In the genomic region with DNA sequence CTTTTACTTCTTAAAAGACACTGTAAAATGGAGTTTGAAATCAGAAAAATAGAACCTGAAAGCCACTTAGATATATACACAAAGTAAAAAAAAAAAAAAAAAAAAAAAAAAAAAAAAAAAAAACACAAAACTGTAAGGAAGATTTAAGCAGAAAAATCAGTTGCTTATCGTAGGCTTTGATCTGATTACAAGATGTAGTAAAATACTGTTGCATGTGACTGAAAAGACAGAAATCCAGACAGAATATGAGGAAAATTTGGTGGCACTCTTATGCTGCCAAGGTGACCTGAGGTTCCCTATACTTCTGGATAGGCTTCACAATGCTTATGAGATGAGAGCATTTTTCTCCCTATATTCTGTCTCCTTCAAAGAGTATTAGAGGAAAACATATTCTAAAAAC, we compare ENCODE assay signal across 30 mouse cellular contexts.
"Had no signal": no experiment of that assay in that cellular context is flagged by ENCODE, and none has a peak within 500 bp of the region (broad histone marks: within the 10 kb centered on the region; RNA-seq: fewer than 3 reads in every experiment).

No protein-coding gene starts in this region.

- H3K4me2 ChIP-seq: limb, embryonic 12.5 days; limb, embryonic 13.5 days; limb, embryonic 15.5 days; liver, embryonic 11.5 days; liver, embryonic 12.5 days; liver, embryonic 13.5 days; liver, embryonic 15.5 days; lung, embryonic 14.5 days; lung, embryonic 15.5 days; midbrain, embryonic 12.5 days; midbrain, embryonic 13.5 days; midbrain, embryonic 15.5 days; neural tube, embryonic 12.5 days had no signal

- H3K36me3 ChIP-seq: limb, embryonic 10.5 days; limb, embryonic 12.5 days; limb, embryonic 13.5 days; limb, embryonic 15.5 days; liver, embryonic 12.5 days; liver, embryonic 13.5 days; liver, embryonic 15.5 days; lung, embryonic 15.5 days; midbrain, embryonic 10.5 days; midbrain, embryonic 12.5 days; midbrain, embryonic 13.5 days; midbrain, embryonic 15.5 days; neural tube, embryonic 12.5 days had no signal

- H3K4me3 ChIP-seq: limb, embryonic 10.5 days; limb, embryonic 12.5 days; limb, embryonic 13.5 days; limb, embryonic 15.5 days; liver, embryonic 12.5 days; liver, embryonic 13.5 days; liver, embryonic 15.5 days; lung, embryonic 15.5 days; megakaryocyte, embryonic 14.5 days; midbrain, embryonic 10.5 days; midbrain, embryonic 12.5 days; midbrain, embryonic 13.5 days; midbrain, embryonic 15.5 days; myocyte; neural tube, embryonic 12.5 days had no signal

- H3K4me1 ChIP-seq: limb, embryonic 10.5 days; limb, embryonic 12.5 days; limb, embryonic 13.5 days; limb, embryonic 15.5 days; liver, embryonic 12.5 days; liver, embryonic 13.5 days; liver, embryonic 15.5 days; lung, embryonic 15.5 days; megakaryocyte, embryonic 14.5 days; midbrain, embryonic 10.5 days; midbrain, embryonic 12.5 days; midbrain, embryonic 13.5 days; midbrain, embryonic 15.5 days; neural tube, embryonic 12.5 days had no signal

- H3K9me3 ChIP-seq: limb, embryonic 10.5 days; limb, embryonic 12.5 days; limb, embryonic 13.5 days; limb, embryonic 15.5 days; liver, embryonic 12.5 days; liver, embryonic 13.5 days; liver, embryonic 15.5 days; lung, embryonic 15.5 days; megakaryocyte, embryonic 14.5 days; midbrain, embryonic 10.5 days; midbrain, embryonic 12.5 days; midbrain, embryonic 13.5 days; midbrain, embryonic 15.5 days; neural tube, embryonic 12.5 days had no signal

- H3K9ac ChIP-seq: limb, embryonic 12.5 days; limb, embryonic 13.5 days; limb, embryonic 15.5 days; liver, embryonic 12.5 days; liver, embryonic 13.5 days; liver, embryonic 14.5 days; liver, embryonic 15.5 days; liver, postnatal 0 days; lung, embryonic 14.5 days; lung, embryonic 15.5 days; midbrain, embryonic 12.5 days; midbrain, embryonic 13.5 days; midbrain, embryonic 15.5 days; neural tube, embryonic 12.5 days had no signal

- ATAC-seq: liver, embryonic 12.5 days; liver, postnatal 0 days; lung, postnatal 0 days; midbrain, embryonic 13.5 days; midbrain, embryonic 15.5 days; midbrain, embryonic 16.5 days had no signal

- DNase-seq: left cerebral cortex, postnatal 4 days; liver; liver, embryonic 13.5 days; liver, postnatal 0 days; lung, adult 18-20 months; lung, adult 2 months; lung, embryonic 14.5 days; lung, postnatal 10 days; lung, postnatal 14 days; lung, postnatal 36 days; lung, postnatal 4 days had no signal

- H3K27me3 ChIP-seq: limb, embryonic 12.5 days; limb, embryonic 13.5 days; limb, embryonic 15.5 days; liver, embryonic 12.5 days; liver, embryonic 13.5 days; liver, embryonic 15.5 days; lung, embryonic 15.5 days; megakaryocyte, embryonic 14.5 days; midbrain, embryonic 12.5 days; midbrain, embryonic 13.5 days; midbrain, embryonic 15.5 days; neural tube, embryonic 12.5 days had no signal

- H3K27ac ChIP-seq: limb, embryonic 10.5 days; limb, embryonic 12.5 days; limb, embryonic 13.5 days; limb, embryonic 15.5 days; liver, embryonic 12.5 days; liver, embryonic 13.5 days; liver, embryonic 14.5 days; liver, embryonic 15.5 days; lung, embryonic 15.5 days; macrophage; midbrain, embryonic 10.5 days; midbrain, embryonic 12.5 days; midbrain, embryonic 13.5 days; midbrain, embryonic 15.5 days; neural tube, embryonic 12.5 days had no signal
